Mouse (Mus musculus): ENCODE results near the gene Apbb1ip.
"Not testable (repeated sequence)": the region's sequence is repeated elsewhere in the genome, so short reads cannot be mapped to it uniquely, and the experiment has no call there.

Gene Apbb1ip

GRCm38 (mm10) chr2:22857501-22857900, 83.6 kb downstream of the Apbb1ip start:
- no peak for DNase-seq

GRCm38 (mm10) chr2:22862194-22862593, 88.3 kb downstream of the Apbb1ip start:
- DNase-seq = no peak

GRCm38 (mm10) chr2:22864394-22865037, 90.6 kb downstream of the Apbb1ip start:
- DNase-seq = peak; percentile 70

GRCm38 (mm10) chr2:22865818-22866217, 91.9 kb downstream of the Apbb1ip start:
- no peak for DNase-seq

- no peak for DNase-seq
Measured at GRCm38 (mm10) chr2:22866894-22867424, 93.1 kb downstream of the Apbb1ip start.

GRCm38 (mm10) chr2:22873159-22873558, 99.3 kb downstream of the Apbb1ip start:
- no peak for DNase-seq

- no peak for DNase-seq
Measured at GRCm38 (mm10) chr2:22874628-22875027, 100.7 kb downstream of the Apbb1ip start.

GRCm38 (mm10) chr2:22876614-22877013, 102.7 kb downstream of the Apbb1ip start:
- no peak for DNase-seq

GRCm38 (mm10) chr2:22878781-22879180, 104.9 kb downstream of the Apbb1ip start:
- no peak for DNase-seq

- not testable (repeated sequence) for DNase-seq
Measured at GRCm38 (mm10) chr2:22880726-22881125, 106.8 kb downstream of the Apbb1ip start.

- DNase-seq = peak; percentile 5
Measured at GRCm38 (mm10) chr2:22894932-22895281, 121.0 kb downstream of the Apbb1ip start.

- DNase-seq = peak; percentile 84
Measured at GRCm38 (mm10) chr2:22895282-22896273, 121.7 kb downstream of the Apbb1ip start, which contains the start of gene Pdss1. TSS of gene Pdss1 (plus strand) at chr2:22895522.

- DNase-seq = no peak
Measured at GRCm38 (mm10) chr2:22903947-22904346, 130.1 kb downstream of the Apbb1ip start.

GRCm38 (mm10) chr2:22914421-22914820, 140.5 kb downstream of the Apbb1ip start:
- DNase-seq = no peak

- DNase-seq = no peak
Measured at GRCm38 (mm10) chr2:22918651-22919050, 144.8 kb downstream of the Apbb1ip start.

Data from right cerebral cortex, postnatal 4 days (tissue).